Mouse (Mus musculus) myocyte (in vitro differentiated cells): ENCODE data around the gene Nradd. TPM values are rescaled to one million over a fixed set of nuclear protein-coding genes. Genes with fewer than 3 reads are reported as not detected.

Experiments
- H3K27me3 ChIP-seq: one replicate; pipeline ENCODE4 v1.6.1; 2011; ENCODE audit not compliant: control insufficient read depth, insufficient read depth, insufficient read length
- H3K36me3 ChIP-seq: one replicate; pipeline ENCODE4 v1.6.1; 2011; ENCODE audit not compliant: control insufficient read depth, insufficient read depth
- H3K4me2 ChIP-seq: one replicate; pipeline ENCODE4 v1.6.1; 2011; ENCODE audit warnings: low read depth, control low read depth
- H3K4me3 ChIP-seq: one replicate; pipeline ENCODE4 v1.5.1; 2011; ENCODE audit warnings: mild to moderate bottlenecking, control low read depth, moderate library complexity
- H3K79me2 ChIP-seq: one replicate; pipeline ENCODE4 v1.6.1; 2011; ENCODE audit not compliant: control insufficient read depth, insufficient read depth
- H3ac ChIP-seq: one replicate; pipeline ENCODE4 v1.6.1; 2011; ENCODE audit not compliant: control insufficient read depth, insufficient read length
- CEBPB ChIP-seq: IDR thresholded peaks from 2 replicates; pipeline ENCODE4 v1.6.1; 2011; ENCODE audit warnings: mild to moderate bottlenecking, moderate library complexity; ENCODE audit not compliant: poor library complexity, insufficient read depth, severe bottlenecking
- E2F4 ChIP-seq: IDR thresholded peaks from one replicate; pipeline ENCODE4 v1.6.1; 2011; ENCODE audit warnings: mild to moderate bottlenecking, control low read depth, moderate library complexity; ENCODE audit not compliant: insufficient read depth
- MAX ChIP-seq: IDR thresholded peaks from one replicate; pipeline ENCODE4 v1.6.1; 2011; ENCODE audit warnings: low read depth, mild to moderate bottlenecking, control low read depth
- MYOD1 ChIP-seq, 3 experiments: IDR thresholded peaks; one replicate each; pipeline ENCODE4 v1.6.1; 2011; ENCODE audit warnings: control low read depth in 2 of 3, low read depth in 2 of 3, mild to moderate bottlenecking in 2 of 3, moderate library complexity in 1 of 3; ENCODE audit not compliant: insufficient read length in 2 of 3, control insufficient read depth in 1 of 3
- MYOG ChIP-seq, 3 experiments: IDR thresholded peaks; one replicate each; pipeline ENCODE4 v1.6.1; 2011; ENCODE audit warnings: control low read depth in 2 of 3, low read depth in 2 of 3, mild to moderate bottlenecking in 2 of 3; ENCODE audit not compliant: insufficient read length in 2 of 3, control insufficient read depth in 1 of 3, insufficient read depth in 1 of 3
- POLR2A ChIP-seq: IDR thresholded peaks from one replicate; pipeline ENCODE4 v1.6.1; 2011; ENCODE audit warnings: low read depth, mild to moderate bottlenecking, control low read depth, moderate library complexity; ENCODE audit not compliant: insufficient read length
- POLR2AphosphoS2 ChIP-seq: IDR thresholded peaks from one replicate; pipeline ENCODE4 v1.6.1; 2011; ENCODE audit warnings: low read depth, control low read depth; ENCODE audit not compliant: insufficient read length
- REST ChIP-seq: IDR thresholded peaks from one replicate; pipeline ENCODE4 v1.6.1; 2011; ENCODE audit warnings: mild to moderate bottlenecking, control low read depth, moderate library complexity; ENCODE audit not compliant: insufficient read depth, insufficient read length
- SRF ChIP-seq: IDR thresholded peaks from one replicate; pipeline ENCODE4 v1.6.1; 2011; ENCODE audit warnings: low read depth; ENCODE audit not compliant: control insufficient read depth, insufficient read length
- TCF12 ChIP-seq: IDR thresholded peaks from one replicate; pipeline ENCODE4 v1.6.1; 2011; ENCODE audit warnings: mild to moderate bottlenecking, control low read depth; ENCODE audit not compliant: poor library complexity, insufficient read depth, severe bottlenecking
- TCF3 ChIP-seq: IDR thresholded peaks from one replicate; pipeline ENCODE4 v1.6.1; 2011; ENCODE audit warnings: low read depth, control low read depth; ENCODE audit not compliant: insufficient read length
- USF1 ChIP-seq: IDR thresholded peaks from one replicate; pipeline ENCODE4 v1.6.1; 2011; ENCODE audit warnings: low read depth, mild to moderate bottlenecking, control low read depth, moderate library complexity
- polyA plus RNA-seq: library from polyadenylated mRNA; unstranded; fragments of >200 nt; fragmentation: generic; extraction: Trizol; gene quantifications from one replicate; pipeline ENCODE4 v1.2.1, GENCODE M21; 2012; ENCODE audit warnings: missing spikeins

Nradd gene
- polyA plus RNA-seq, 1 experiment, result 66.9 TPM

DNA sequence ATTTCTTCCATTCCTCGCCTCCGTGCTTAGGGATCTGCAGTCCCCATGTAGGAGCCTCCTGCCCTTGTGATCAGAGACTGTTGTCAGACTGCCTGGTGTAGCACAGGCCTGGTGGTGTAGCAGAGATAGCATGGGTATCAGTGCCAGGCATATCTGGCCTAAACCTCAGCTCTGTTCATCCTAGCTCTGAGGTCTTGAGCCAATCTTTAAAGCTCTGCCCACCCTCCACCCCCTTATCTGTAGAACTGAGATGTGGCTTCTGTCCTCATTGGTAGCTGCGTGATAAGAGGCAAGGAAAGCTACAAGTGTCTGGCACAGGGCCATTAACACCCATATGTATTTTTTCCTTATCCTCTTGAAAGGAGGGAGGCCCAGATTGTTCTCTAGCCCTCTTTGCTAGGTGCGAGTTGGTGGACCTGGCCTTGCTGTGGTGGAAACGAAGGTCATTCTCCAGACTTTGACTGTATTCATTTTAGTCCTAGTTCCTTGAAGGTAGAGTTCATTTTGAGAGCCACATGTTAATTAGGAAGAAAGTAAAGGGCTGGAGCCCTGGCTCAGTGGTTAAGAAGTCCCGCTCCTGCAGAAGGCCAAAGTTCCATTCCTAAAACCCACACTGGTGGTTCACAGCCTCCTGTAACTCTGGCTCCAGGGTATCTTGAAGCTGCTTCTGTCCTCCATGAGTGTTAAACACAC, 44.5 kb upstream of the Nradd start:
- Histone ChIP-seq H3ac (no peak overlapping the region), H3K79me2 (peaks cover 33% of the 10 kb centered on the region), H3K4me2 (no peak overlapping the region), H3K36me3 (no peaks in the 10 kb centered on the region), H3K4me3 (no peak overlapping the region), H3K27me3 (no peaks in the 10 kb centered on the region)
- TF ChIP-seq E2F4 (no peak), MYOG (IDR thresholded peaks at IDR 0.05; ENCODE audit: control insufficient read depth in 1 of 3, insufficient read depth in 1 of 3, insufficient read length in 2 of 3, low read depth in 2 of 3) (no peak), TCF3 (no peak), MYOD1 (IDR thresholded peaks at IDR 0.05; ENCODE audit: control insufficient read depth in 1 of 3, insufficient read length in 2 of 3, low read depth in 2 of 3) (no peak)

DNA sequence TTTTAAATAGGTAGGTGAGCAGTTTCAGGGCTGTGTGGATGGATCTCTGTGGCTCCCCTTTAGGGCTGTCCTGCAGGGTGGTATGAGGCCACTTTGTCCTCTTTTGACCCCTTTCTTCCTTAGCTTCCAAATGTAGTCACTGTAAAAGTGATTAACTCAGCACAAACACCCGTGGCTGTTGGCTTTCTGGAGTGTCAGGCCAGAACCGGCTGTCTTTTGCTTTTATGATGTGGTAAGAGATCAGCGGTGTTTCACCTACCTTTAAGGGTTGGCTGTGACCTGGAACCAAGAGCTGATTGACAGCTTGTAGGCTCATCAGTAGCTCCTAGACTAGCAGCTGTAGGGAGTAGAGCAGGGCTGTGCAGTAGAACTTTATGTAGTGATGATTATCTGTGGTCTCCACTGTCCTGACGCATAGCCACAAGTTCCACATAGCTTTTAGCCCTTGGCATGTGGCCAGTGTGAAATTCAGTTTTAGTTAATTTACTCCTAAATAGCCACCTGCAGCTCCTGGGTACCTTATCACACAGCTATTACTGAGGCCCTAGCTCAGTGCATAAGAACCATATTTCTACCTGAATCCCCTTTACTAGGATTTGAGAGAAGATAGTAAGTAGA, 43.1 kb upstream of the Nradd start:
- Histone ChIP-seq H3K79me2 (peaks cover 35% of the 10 kb centered on the region), H3K4me3 (no peak overlapping the region), H3K36me3 (no peaks in the 10 kb centered on the region), H3K4me2 (no peak overlapping the region), H3ac (no peak overlapping the region), H3K27me3 (no peaks in the 10 kb centered on the region)
- TF ChIP-seq MYOG (IDR thresholded peaks at IDR 0.05; ENCODE audit: control insufficient read depth in 1 of 3, insufficient read depth in 1 of 3, insufficient read length in 2 of 3, low read depth in 2 of 3) (no peak), CEBPB (no peak), POLR2A (no peak)

DNA sequence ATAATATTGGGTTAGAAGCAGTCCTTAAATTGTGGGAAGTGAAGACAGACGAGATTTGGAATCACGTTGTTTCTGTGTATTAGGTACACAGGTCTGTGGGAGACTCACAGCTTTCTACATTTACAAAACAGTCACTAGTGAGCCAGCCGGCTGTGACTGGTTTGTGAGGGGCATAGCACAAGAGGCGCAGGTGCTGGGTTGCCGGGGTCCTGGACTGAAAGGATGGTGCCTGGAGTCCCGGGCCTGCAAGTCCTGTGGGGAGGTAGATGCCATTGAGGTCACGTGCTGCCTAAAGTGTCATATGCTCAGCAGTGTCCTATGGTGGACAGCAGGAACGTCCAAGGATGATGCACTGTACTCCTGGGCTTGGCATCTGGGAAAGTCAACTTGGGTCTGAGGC, 42.1 kb upstream of the Nradd start:
- H3K27me3 ChIP-seq, result no peaks in the 10 kb centered on the region
- H3K36me3 ChIP-seq, result no peaks in the 10 kb centered on the region
- no peak overlapping the region for H3K4me2 ChIP-seq
- TF ChIP-seq MAX, result no peak
- no peak for TF ChIP-seq REST
- no peak for TF ChIP-seq POLR2AphosphoS2
- TF ChIP-seq POLR2A, result no peak
- TF ChIP-seq SRF, result no peak
- no peak for TF ChIP-seq MYOD1 (IDR thresholded peaks at IDR 0.05; ENCODE audit: control insufficient read depth in 1 of 3, insufficient read length in 2 of 3, low read depth in 2 of 3)
- TF ChIP-seq TCF12, result no peak
- TF ChIP-seq CEBPB, result no peak
- no peak for TF ChIP-seq MYOG (IDR thresholded peaks at IDR 0.05; ENCODE audit: control insufficient read depth in 1 of 3, insufficient read depth in 1 of 3, insufficient read length in 2 of 3, low read depth in 2 of 3)
- TF ChIP-seq E2F4, result no peak
- no peak for TF ChIP-seq USF1
- no peak for TF ChIP-seq TCF3
- no peak overlapping the region for H3ac ChIP-seq
- peaks cover 41% of the 10 kb centered on the region for H3K79me2 ChIP-seq
- no peak overlapping the region for H3K4me3 ChIP-seq

DNA sequence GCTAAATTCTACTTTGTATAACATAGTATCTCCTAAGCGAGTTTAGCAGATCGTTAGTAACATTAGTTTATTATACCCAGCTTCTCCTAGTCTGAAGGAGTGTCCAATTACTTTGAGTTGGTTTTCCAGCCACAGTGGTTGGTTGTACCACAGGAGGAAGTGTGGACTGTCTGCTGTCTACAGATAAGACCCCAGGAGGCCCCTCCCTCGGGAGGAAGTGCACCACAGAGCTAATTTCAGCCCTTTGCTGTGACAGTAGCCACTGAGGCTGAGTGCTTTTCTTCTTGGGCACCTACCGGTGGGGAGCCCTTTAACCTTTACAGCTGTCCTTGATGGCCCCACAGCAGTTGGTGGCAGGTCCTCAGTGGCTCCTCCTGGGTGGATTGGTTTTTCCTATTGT, 41.7 kb upstream of the Nradd start:
- Histone ChIP-seq H3K4me2 (no peak overlapping the region), H3ac (no peak overlapping the region)
- TF ChIP-seq USF1 (no peak), SRF (no peak), CEBPB (no peak), TCF12 (no peak), POLR2AphosphoS2 (no peak), REST (no peak), MAX (no peak), MYOD1 (IDR thresholded peaks at IDR 0.05; ENCODE audit: control insufficient read depth in 1 of 3, insufficient read length in 2 of 3, low read depth in 2 of 3) (no peak), MYOG (IDR thresholded peaks at IDR 0.05; ENCODE audit: control insufficient read depth in 1 of 3, insufficient read depth in 1 of 3, insufficient read length in 2 of 3, low read depth in 2 of 3) (no peak), TCF3 (no peak), POLR2A (no peak), E2F4 (no peak)

DNA sequence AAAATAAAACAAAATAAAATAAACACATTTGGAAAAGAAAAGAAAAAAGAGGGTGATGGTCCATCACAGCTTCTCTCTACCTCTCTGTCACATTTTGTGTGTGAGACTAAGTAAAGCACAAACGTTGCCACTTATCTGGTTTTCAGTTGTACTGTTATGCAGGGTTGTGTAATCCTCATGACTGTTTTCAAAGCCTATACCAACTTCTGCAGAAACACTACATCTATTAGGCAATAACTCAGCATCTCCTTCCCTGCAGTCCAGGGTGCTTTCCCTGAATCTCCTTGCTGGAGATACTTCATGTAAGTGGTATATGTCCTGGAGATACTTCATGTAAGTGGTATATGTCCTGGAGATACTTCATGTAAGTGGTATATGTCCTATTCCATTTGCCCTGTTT, 38.6 kb upstream of the Nradd start:
- H3K79me2 ChIP-seq, result peaks cover 72% of the 10 kb centered on the region
- no peak for TF ChIP-seq E2F4
- TF ChIP-seq MYOG (IDR thresholded peaks at IDR 0.05; ENCODE audit: control insufficient read depth in 1 of 3, insufficient read depth in 1 of 3, insufficient read length in 2 of 3, low read depth in 2 of 3), result no peak
- no peak for TF ChIP-seq REST
- no peak for TF ChIP-seq MYOD1 (IDR thresholded peaks at IDR 0.05; ENCODE audit: control insufficient read depth in 1 of 3, insufficient read length in 2 of 3, low read depth in 2 of 3)
- TF ChIP-seq MAX, result no peak
- TF ChIP-seq POLR2A, result no peak
- TF ChIP-seq TCF12, result no peak
- no peak overlapping the region for H3ac ChIP-seq
- H3K4me2 ChIP-seq, result no peak overlapping the region
- H3K27me3 ChIP-seq, result no peaks in the 10 kb centered on the region
- H3K36me3 ChIP-seq, result no peaks in the 10 kb centered on the region
- no peak overlapping the region for H3K4me3 ChIP-seq

More for the DNA sequence above, 41.7 kb upstream of the Nradd start:
- Histone ChIP-seq H3K79me2 (peaks cover 45% of the 10 kb centered on the region), H3K4me3 (no peak overlapping the region), H3K36me3 (no peaks in the 10 kb centered on the region), H3K27me3 (no peaks in the 10 kb centered on the region)
